Mouse (Mus musculus): ENCODE results near the gene Fermt1. TPM values are rescaled to one million over a fixed set of nuclear protein-coding genes. Genes with fewer than 3 reads are reported as not detected.

The Fermt1 gene
- polyA plus RNA-seq (2017; shearing (Covaris generic)): under 1 TPM in 1 of 2 experiments, not detected in 1; 0.20 TPM

GRCm38 (mm10) chr2:132945326-132946207 is at the start of gene Fermt1:
Gene Fermt1 (minus strand): TSS chr2:132945906.

GRCm38 (mm10) chr2:132880844-132881645 is 64.7 kb downstream of the Fermt1 start, which contains the start of gene Lrrn4:
Gene Lrrn4 (minus strand): TSS chr2:132880891.

Other genes starting within 250 kb of the Fermt1 start
- under 1 TPM in 1 of 2 experiments, not detected in 1; 0.49 TPM for gene Chgb, start 164.6 kb downstream of the Fermt1 start, polyA plus RNA-seq (2017; shearing (Covaris generic))
- 10 to 100 TPM; 33.4 to 40.0 TPM for gene Trmt6, start 129.9 kb downstream of the Fermt1 start, polyA plus RNA-seq (2017; shearing (Covaris generic))
- gene Mcm8, start 129.8 kb downstream of the Fermt1 start, polyA plus RNA-seq (2017; shearing (Covaris generic)): 1 to 10 TPM; 1.3 to 2.1 TPM
- 10 to 100 TPM; 24.1 to 29.1 TPM for gene Crls1, start 99.2 kb downstream of the Fermt1 start, polyA plus RNA-seq (2017; shearing (Covaris generic))
- 1 to 10 TPM in 1 of 2 experiments, under 1 TPM in 1; 0.71 to 3.0 TPM for gene Lrrn4, start 65.0 kb downstream of the Fermt1 start, polyA plus RNA-seq (2017; shearing (Covaris generic))